In genomic region chr13:23585442-23586098, GRCm38 (mm10) we compare ENCODE assay signal across 7 mouse cellular contexts. TPM values are rescaled to one million over a fixed set of nuclear protein-coding genes. Genes with fewer than 3 reads are reported as not detected.
DNase-seq lines count a peak whose midpoint lies in the region; ATAC-seq lines count a peak whose summit lies in the region.
"Not testable (repeated sequence)": the region's sequence is repeated elsewhere in the genome, so short reads cannot be mapped to it uniquely, and the experiment has no call there.

No protein-coding gene starts in this region.

- under 1% methylated on average over 27 of the region's 36 CpGs for WGBS in embryonic facial prominence, embryonic 11.5 days
- WGBS in midbrain, embryonic 11.5 days, result under 1% methylated on average over 28 of the region's 36 CpGs

- not testable (repeated sequence) for H3K27me3 ChIP-seq in embryonic facial prominence, embryonic 11.5 days (ENCODE audit: control insufficient read depth, insufficient read depth, low read length); midbrain, embryonic 11.5 days (ENCODE audit: control insufficient read depth, insufficient read depth, low read length)

- not testable (repeated sequence) for H3K4me1 ChIP-seq in embryonic facial prominence, embryonic 11.5 days (ENCODE audit: control insufficient read depth, insufficient read depth, low read length)
- peaks cover 17% of the 10 kb centered on the region; the same call in 1 of the 2 replicates for H3K4me1 ChIP-seq in midbrain, embryonic 11.5 days (ENCODE audit: control insufficient read depth, insufficient read depth, low read length)

- H3K9me3 ChIP-seq in embryonic facial prominence, embryonic 11.5 days (replicated peaks; ENCODE audit: control insufficient read depth, low read length); midbrain, embryonic 11.5 days (ENCODE audit: control insufficient read depth, low read length): not testable (repeated sequence)

- peak overlapping the region; percentile 96 for H3K27ac ChIP-seq in embryonic facial prominence, embryonic 11.5 days (replicated peaks; ENCODE audit: low read depth, low read length)
- H3K27ac ChIP-seq in midbrain, embryonic 11.5 days (ENCODE audit: low read depth, low read length), result peak overlapping the region; percentile 98

- H3K4me2 ChIP-seq in embryonic facial prominence, embryonic 11.5 days (ENCODE audit: low read depth, low read length), result peak overlapping the region; percentile 72
- H3K4me2 ChIP-seq in midbrain, embryonic 11.5 days, result peak overlapping the region; percentile 78

- H3K4me3 ChIP-seq in embryonic facial prominence, embryonic 11.5 days (ENCODE audit: low read depth, low read length), result peak overlapping the region; percentile 42
- H3K4me3 ChIP-seq in midbrain, embryonic 11.5 days (ENCODE audit: low read depth, low read length), result peak overlapping the region; percentile 40

- peak overlapping the region; percentile 76 for H3K9ac ChIP-seq in embryonic facial prominence, embryonic 11.5 days (replicated peaks; ENCODE audit: low read length)
- H3K9ac ChIP-seq in midbrain, embryonic 11.5 days (ENCODE audit: low read length), result peak overlapping the region; percentile 85

- not testable (repeated sequence) for H3K36me3 ChIP-seq in embryonic facial prominence, embryonic 11.5 days (replicated peaks; ENCODE audit: control insufficient read depth, insufficient read depth, low read depth, low read length); midbrain, embryonic 11.5 days (ENCODE audit: control insufficient read depth, insufficient read depth, low read length)

- peak; percentile 66 for DNase-seq in adrenal gland, adult 8-10 months
- DNase-seq in embryonic facial prominence, embryonic 11.5 days (ENCODE audit: low spot score), result peak; percentile 95
- DNase-seq in heart, adult 11 months, result peak; percentile 98
- peak; percentile 66 for DNase-seq in kidney, adult 11 months
- DNase-seq in left cerebral cortex, postnatal 4 days, result peak; percentile 62
- DNase-seq in midbrain, embryonic 11.5 days (ENCODE audit: low spot score, missing footprints), result peak; percentile 99
- DNase-seq in right cerebral cortex, postnatal 4 days, result peak; percentile 43

- intact Hi-C loops in left cerebral cortex, postnatal 4 days (cut with DNase I), result not testable (repeated sequence)

- peak; percentile 86 for ATAC-seq in embryonic facial prominence, embryonic 11.5 days (replicated peaks; ENCODE audit: insufficient number of reproducible peaks, low FRiP score, low TSS enrichment, low read depth)
- peak; percentile 87 for ATAC-seq in midbrain, embryonic 11.5 days (ENCODE audit: low FRiP score)

RNA-seq across cellular contexts. Expression of gene Hist1h4d, which starts 4.2 kb away (rescaled TPM):
- total RNA-seq in adrenal gland, adult 8-10 months (2022), result 100 to 1,000 TPM; 116 to 151 (median 145) TPM
- 115 and 122 TPM in 2 replicates for polyA plus RNA-seq in embryonic facial prominence, embryonic 11.5 days (2014; fragmentation: Nextera tagmentation; extraction: Ambion mirVana)
- 100 to 1,000 TPM; 177 to 192 TPM for total RNA-seq in left cerebral cortex, postnatal 4 days (2021)
- polyA plus RNA-seq in midbrain, embryonic 11.5 days (2014; fragmentation: Nextera tagmentation; extraction: Ambion mirVana), result 99.4 and 124 TPM in 2 replicates

RNA-seq across cellular contexts. Expression of gene Hist1h3d, which starts 10.0 kb away (rescaled TPM):
- 1 to 10 TPM; 2.9 to 4.8 (median 3.3) TPM for total RNA-seq in adrenal gland, adult 8-10 months (2022)
- polyA plus RNA-seq in embryonic facial prominence, embryonic 11.5 days (2014; fragmentation: Nextera tagmentation; extraction: Ambion mirVana), result 10.2 and 11.3 TPM in 2 replicates
- total RNA-seq in left cerebral cortex, postnatal 4 days (2021), result 10 to 100 TPM; 18.8 to 24.3 TPM
- polyA plus RNA-seq in midbrain, embryonic 11.5 days (2014; fragmentation: Nextera tagmentation; extraction: Ambion mirVana), result 7.4 and 9.8 TPM in 2 replicates

RNA-seq across cellular contexts. Expression of gene Hist1h2ad, which starts 11.4 kb away (rescaled TPM):
- 1 to 10 TPM; 4.8 to 9.8 (median 5.8) TPM for total RNA-seq in adrenal gland, adult 8-10 months (2022)
- 2.1 and 3.8 TPM in 2 replicates for polyA plus RNA-seq in embryonic facial prominence, embryonic 11.5 days (2014; fragmentation: Nextera tagmentation; extraction: Ambion mirVana)
- total RNA-seq in left cerebral cortex, postnatal 4 days (2021), result 10 to 100 TPM; 18.6 to 25.5 TPM
- polyA plus RNA-seq in midbrain, embryonic 11.5 days (2014; fragmentation: Nextera tagmentation; extraction: Ambion mirVana), result 1.9 and 2.2 TPM in 2 replicates

RNA-seq across cellular contexts. Expression of gene Hist1h2bf, which starts 11.6 kb away (rescaled TPM):
- 10 to 100 TPM; 18.7 to 29.5 (median 23.2) TPM for total RNA-seq in adrenal gland, adult 8-10 months (2022)
- 4.1 and 4.9 TPM in 2 replicates for polyA plus RNA-seq in embryonic facial prominence, embryonic 11.5 days (2014; fragmentation: Nextera tagmentation; extraction: Ambion mirVana)
- total RNA-seq in left cerebral cortex, postnatal 4 days (2021), result 100 to 1,000 TPM in 1 of 2 experiments, 10 to 100 TPM in 1; 87.5 to 105 TPM
- polyA plus RNA-seq in midbrain, embryonic 11.5 days (2014; fragmentation: Nextera tagmentation; extraction: Ambion mirVana), result 2.6 and 4.9 TPM in 2 replicates

RNA-seq across cellular contexts. Expression of gene Hist1h2bg, which starts 14.4 kb away (rescaled TPM):
- 10 to 100 TPM; 55.2 to 81.2 (median 75.0) TPM for total RNA-seq in adrenal gland, adult 8-10 months (2022)
- polyA plus RNA-seq in embryonic facial prominence, embryonic 11.5 days (2014; fragmentation: Nextera tagmentation; extraction: Ambion mirVana), result 8.4 and 8.6 TPM in 2 replicates
- 100 to 1,000 TPM; 203 to 225 TPM for total RNA-seq in left cerebral cortex, postnatal 4 days (2021)
- polyA plus RNA-seq in midbrain, embryonic 11.5 days (2014; fragmentation: Nextera tagmentation; extraction: Ambion mirVana), result 3.9 and 6.2 TPM in 2 replicates

Comparison
In these comparisons a context has a peak if more than half of its experiments do, and no peak if none do; other contexts are left out.
1. Peak in every context shown above with its lines: DNase-seq, ATAC-seq, H3K4me3 ChIP-seq and H3K27ac ChIP-seq.
2. DNase-seq: peak in every context shown above with its lines; median percentile 99 in midbrain, embryonic 11.5 days; 98 in heart, adult 11 months; 95 in embryonic facial prominence, embryonic 11.5 days; 66 in adrenal gland, adult 8-10 months; 66 in kidney, adult 11 months; 62 in left cerebral cortex, postnatal 4 days; 43 in right cerebral cortex, postnatal 4 days.